8 mouse cellular contexts compared by ENCODE assay signal in genomic region chr17:86185584-86185983, GRCm38 (mm10). TPM values are rescaled to one million over a fixed set of nuclear protein-coding genes. Genes with fewer than 3 reads are reported as not detected.
DNase-seq lines count a peak whose midpoint lies in the region; ATAC-seq and TF ChIP-seq lines count a peak whose summit lies in the region.

No protein-coding gene starts in this region.

- H3K4me3 ChIP-seq in kidney, embryonic 15.5 days (replicated peaks) = no peak overlapping the region
- peak overlapping the region; percentile 49 to 52 for H3K4me3 ChIP-seq in MEL (ENCODE audit: control insufficient read depth in 1 of 2, insufficient read depth in 1 of 2, low read depth in 2 of 2, low read length in 2 of 2)
- no peak overlapping the region; the same call in 1 of the 2 replicates for H3K4me3 ChIP-seq in liver, adult 2 months (ENCODE audit: insufficient read depth, low read depth, low read length)

- H3K4me2 ChIP-seq in kidney, embryonic 15.5 days = no peak overlapping the region

- no peaks in the 10 kb centered on the region; the same call in 1 of the 2 replicates for H3K79me2 ChIP-seq in MEL (ENCODE audit: control insufficient read depth, insufficient read depth, low read length, poor library complexity)
- peaks cover 10% of the 10 kb centered on the region; the same call in 1 of the 2 replicates for H3K79me2 ChIP-seq in liver, adult 2 months (ENCODE audit: control insufficient read depth, insufficient read depth, low read length)

- no peaks in the 10 kb centered on the region for H3K9me3 ChIP-seq in kidney, embryonic 15.5 days (replicated peaks)
- no peaks in the 10 kb centered on the region for H3K9me3 ChIP-seq in MEL (replicated peaks; ENCODE audit: insufficient read depth, low read length)

- H3K36me3 ChIP-seq in kidney, embryonic 15.5 days = 0 out of 2 replicates have a peak, but pooled peaks cover 2% of the 10 kb centered on the region
- H3K36me3 ChIP-seq in MEL (ENCODE audit: control insufficient read depth in 1 of 2, insufficient read depth in 2 of 2, low read length in 2 of 2) = peaks cover 0 to 21% of the 10 kb centered on the region in 2 experiments; a peak in 2 of 4 replicates
- H3K36me3 ChIP-seq in liver, adult 2 months (ENCODE audit: control insufficient read depth, insufficient read depth, low read length) = no peaks in the 10 kb centered on the region

- H3K4me1 ChIP-seq in kidney, embryonic 15.5 days = peaks cover 30% of the 10 kb centered on the region
- H3K4me1 ChIP-seq in MEL (ENCODE audit: control insufficient read depth in 1 of 2, insufficient read depth in 2 of 2, low read length in 2 of 2) = peaks cover 18 to 19% of the 10 kb centered on the region in 2 experiments
- no peaks in the 10 kb centered on the region for H3K4me1 ChIP-seq in liver, adult 2 months (ENCODE audit: control insufficient read depth, insufficient read depth, low read length)

- no peak for TF ChIP-seq CTCF in MEL (IDR thresholded peaks at IDR 0.05 in 2 of 3, conservative IDR thresholded peaks at IDR 0.05 in 1 of 3; ENCODE audit: control insufficient read depth in 1 of 3, insufficient read depth in 1 of 3, low read depth in 2 of 3, low read length in 3 of 3, poor library complexity in 1 of 3, severe bottlenecking in 1 of 3)
- no peak for TF ChIP-seq CTCF in liver, adult 2 months (IDR thresholded peaks at IDR 0.05; ENCODE audit: low read depth, low read length)

- peak; percentile 54; the same call in 1 of the 2 replicates for ATAC-seq in kidney, embryonic 15.5 days (replicated peaks; ENCODE audit: low FRiP score)
- no peak for ATAC-seq in inflammation-experienced regulatory T-cells, adult 6 months

- TF ChIP-seq RAD21 in MEL (IDR thresholded peaks at IDR 0.05; ENCODE audit: low read depth, low read length) = no peak

- DNase-seq in kidney, adult 9 months = no peak
- DNase-seq in MEL (ENCODE audit: low read depth, low spot score) = peak; percentile 90
- DNase-seq in heart, adult 8-10 months (ENCODE audit: low spot score) = peak; percentile 64
- DNase-seq in liver, adult 2 months (ENCODE audit: extremely low read depth, low read depth, low spot score) = no peak
- no peak for DNase-seq in testis, postnatal 10 days (ENCODE audit: low spot score)
- no peak for DNase-seq in adrenal gland, adult 8-10 months

- TF ChIP-seq EP300 in MEL (IDR thresholded peaks at IDR 0.05; ENCODE audit: low read depth in 1 of 2, low read length in 2 of 2) = peak; percentile 89 to 94

- 40% methylated on average over 7 of the region's 7 CpGs for WGBS in kidney, embryonic 15.5 days
- WGBS in liver, adult 2 months = 63% methylated on average over 7 of the region's 7 CpGs

- no peak overlapping the region for H3K9ac ChIP-seq in kidney, embryonic 15.5 days
- peak overlapping the region; percentile 65 for H3K9ac ChIP-seq in MEL (ENCODE audit: control insufficient read depth, low read depth, low read length, poor library complexity, severe bottlenecking)
- no peak overlapping the region for H3K9ac ChIP-seq in liver, adult 2 months (ENCODE audit: low read depth, low read length)

- H3K27me3 ChIP-seq in kidney, embryonic 15.5 days = no peaks in the 10 kb centered on the region
- no peaks in the 10 kb centered on the region for H3K27me3 ChIP-seq in MEL (ENCODE audit: control insufficient read depth in 1 of 2, insufficient read depth in 2 of 2, low read length in 2 of 2)
- no peaks in the 10 kb centered on the region for H3K27me3 ChIP-seq in liver, adult 2 months (ENCODE audit: control insufficient read depth, insufficient read depth, low read length)

- H3K27ac ChIP-seq in kidney, embryonic 15.5 days = 0 out of 2 replicates have a peak overlapping the region, but pooled peaks have one; percentile 43
- H3K27ac ChIP-seq in MEL (ENCODE audit: control insufficient read depth, low read depth, low read length) = peak overlapping the region; percentile 93
- H3K27ac ChIP-seq in liver, adult 2 months (replicated peaks; ENCODE audit: insufficient read depth, low read depth, low read length) = peak overlapping the region; percentile 38

- TF ChIP-seq POLR2A in MEL (IDR thresholded peaks at IDR 0.05; ENCODE audit: control insufficient read depth in 1 of 2, insufficient read depth in 1 of 2, low read depth in 1 of 2, low read length in 2 of 2, poor library complexity in 1 of 2) = peak in 1 of 2 experiments; percentile 43; a peak in 2 of 4 replicates
- TF ChIP-seq POLR2A in liver, adult 2 months (IDR thresholded peaks at IDR 0.05; ENCODE audit: extremely low read depth, insufficient read depth, low read length) = no peak

TF ChIP-seq in MEL, 35 proteins besides CTCF, POLR2A, EP300 and RAD21 (continues in another document):
- TF ChIP-seq CHD2 (IDR thresholded peaks at IDR 0.05; ENCODE audit: low read length) (peak; percentile 27; the same call in 1 of the 2 replicates), TCF12 (IDR thresholded peaks at IDR 0.05; ENCODE audit: low read depth, low read length) (peak; percentile 92), HCFC1 (IDR thresholded peaks at IDR 0.05; ENCODE audit: low read depth, low read length) (peak; percentile 66; the same call in 1 of the 2 replicates), MAX (IDR thresholded peaks at IDR 0.05; ENCODE audit: low read length) (peak; percentile 71), USF1 (IDR thresholded peaks at IDR 0.05; ENCODE audit: low read depth, low read length) (peak; percentile 74), SIN3A (IDR thresholded peaks at IDR 0.05; ENCODE audit: low read length) (peak; percentile 95), MYC (IDR thresholded peaks at IDR 0.05; ENCODE audit: low read depth, low read length) (peak; percentile 81), JUND (IDR thresholded peaks at IDR 0.05; ENCODE audit: low read depth, low read length) (no peak), KAT2A (conservative IDR thresholded peaks at IDR 0.05; ENCODE audit: low read depth, low read length) (no peak; the same call in 1 of the 2 replicates), BHLHE40 (IDR thresholded peaks at IDR 0.05; ENCODE audit: borderline replicate concordance, low read depth, low read length) (peak; percentile 82), E2F4 (IDR thresholded peaks at IDR 0.05; ENCODE audit: borderline replicate concordance, low read depth, low read length) (0 out of 2 replicates have a peak, but pooled peaks have one; percentile 34), ETS1 (IDR thresholded peaks at IDR 0.05; ENCODE audit: low read depth, low read length) (peak; percentile 98), MAZ (IDR thresholded peaks at IDR 0.05; ENCODE audit: low read depth, low read length) (peak; percentile 99), POLR2AphosphoS2 (IDR thresholded peaks at IDR 0.05; ENCODE audit: low read length) (no peak), UBTF (IDR thresholded peaks at IDR 0.05; ENCODE audit: borderline replicate concordance, insufficient read depth, low read depth, low read length) (0 out of 2 replicates have a peak, but pooled peaks have one; percentile 64), NELFE (IDR thresholded peaks at IDR 0.05; ENCODE audit: low read depth, low read length) (peak; percentile 37; the same call in 1 of the 2 replicates), TBP (IDR thresholded peaks at IDR 0.05; ENCODE audit: low read depth, low read length) (peak; percentile 44), GATA1 (IDR thresholded peaks at IDR 0.05; ENCODE audit: low read depth, low read length) (peak; percentile 96), MAFK (IDR thresholded peaks at IDR 0.05; ENCODE audit: borderline replicate concordance, low read depth, low read length) (peak; percentile 78), ZC3H11A (IDR thresholded peaks at IDR 0.05; ENCODE audit: low read depth, low read length) (no peak), ZNF384 (IDR thresholded peaks at IDR 0.05; ENCODE audit: low read depth, low read length) (peak; percentile 51; the same call in 1 of the 2 replicates), MXI1 (IDR thresholded peaks at IDR 0.05; ENCODE audit: low read depth, low read length) (peak; percentile 85), CHD1 (IDR thresholded peaks at IDR 0.05; ENCODE audit: low read depth, low read length) (no peak; the same call in 1 of the 2 replicates), MYB (IDR thresholded peaks at IDR 0.05; ENCODE audit: low read depth, low read length) (0 out of 2 replicates have a peak, but pooled peaks have one; percentile 41), USF2 (IDR thresholded peaks at IDR 0.05; ENCODE audit: borderline replicate concordance in 1 of 2, insufficient read depth in 1 of 2, low read depth in 1 of 2, low read length in 2 of 2) (no peak), ELF1 (IDR thresholded peaks at IDR 0.05; ENCODE audit: low read depth, low read length) (0 out of 2 replicates have a peak, but pooled peaks have one; percentile 21), MEF2A (IDR thresholded peaks at IDR 0.05; ENCODE audit: extremely low read depth, insufficient replicate concordance, low read depth, low read length, poor library complexity, severe bottlenecking) (peak; percentile 90), NRF1 (IDR thresholded peaks at IDR 0.05; ENCODE audit: insufficient read depth, low read depth, low read length, poor library complexity, severe bottlenecking) (0 out of 2 replicates have a peak, but pooled peaks have one; percentile 17)

RNA-seq across cellular contexts. Expression of gene Prkce, which starts 18.0 kb away (rescaled TPM):
- polyA plus RNA-seq in kidney, embryonic 15.5 days (2015; fragmentation: Nextera tagmentation; extraction: Ambion mirVana) = 6.8 and 7.1 TPM in 2 replicates
- total RNA-seq in MEL (2012; rRNA removed) = 3.0 and 3.6 TPM in 2 replicates
- 1 to 10 TPM in 1 of 2 experiments, not detected in 1; 5.3 TPM for polyA plus RNA-seq in MEL (2012; ENCODE audit: insufficient read depth in 1 of 2, insufficient read length in 2 of 2, low read depth in 1 of 2, low replicate concordance in 2 of 2, missing spikeins in 1 of 2)
- 10 to 100 TPM; 24.0 to 30.1 (median 27.4) TPM for total RNA-seq in heart, adult 8-10 months (2022)
- total RNA-seq in liver, adult 2 months (2014; rRNA removed) = 6.4 and 7.2 TPM in 2 replicates
- 1.7 and 2.0 TPM in 2 replicates for polyA plus RNA-seq in liver, adult 2 months (2012; rRNA removed)
- 1 to 10 TPM; 2.8 to 6.4 (median 5.2) TPM for polyA plus RNA-seq in inflammation-experienced regulatory T-cells, adult 6 months (2017; shearing (Covaris generic))
- total RNA-seq in adrenal gland, adult 8-10 months (2022) = 10 to 100 TPM; 17.6 to 26.9 (median 22.3) TPM

RNA-seq across cellular contexts. Expression of gene Srbd1, which starts 40.6 kb away (rescaled TPM):
- 21.0 and 21.7 TPM in 2 replicates for polyA plus RNA-seq in kidney, embryonic 15.5 days (2015; fragmentation: Nextera tagmentation; extraction: Ambion mirVana)
- total RNA-seq in MEL (2012; rRNA removed) = 14.9 and 17.4 TPM in 2 replicates
- 10 to 100 TPM in 1 of 2 experiments, not detected in 1; 30.5 TPM for polyA plus RNA-seq in MEL (2012; ENCODE audit: insufficient read depth in 1 of 2, insufficient read length in 2 of 2, low read depth in 1 of 2, low replicate concordance in 2 of 2, missing spikeins in 1 of 2)
- total RNA-seq in heart, adult 8-10 months (2022) = 10 to 100 TPM; 12.5 to 17.5 (median 13.4) TPM
- total RNA-seq in liver, adult 2 months (2014; rRNA removed) = 12.8 and 20.9 TPM in 2 replicates
- 2.1 and 2.6 TPM in 2 replicates for polyA plus RNA-seq in liver, adult 2 months (2012; rRNA removed)
- polyA plus RNA-seq in inflammation-experienced regulatory T-cells, adult 6 months (2017; shearing (Covaris generic)) = 10 to 100 TPM; 11.2 to 13.0 (median 11.3) TPM
- 10 to 100 TPM; 21.8 to 28.0 (median 25.7) TPM for total RNA-seq in adrenal gland, adult 8-10 months (2022)

Comparison
In these comparisons a context has a peak if more than half of its experiments do, and no peak if none do; other contexts are left out.
1. H3K27ac ChIP-seq: peak in every context shown above with its lines; median percentile 93 in MEL; 43 in kidney, embryonic 15.5 days; 38 in liver, adult 2 months.
2. H3K4me3 ChIP-seq: peak in MEL (2 of 2); none in kidney, embryonic 15.5 days (single experiment) and liver, adult 2 months (single experiment).
3. DNase-seq: peak in MEL (single experiment) and heart, adult 8-10 months (single experiment); none in kidney, adult 9 months (single experiment), liver, adult 2 months (single experiment), testis, postnatal 10 days (single experiment) and adrenal gland, adult 8-10 months (single experiment).